Mouse (Mus musculus) megakaryocyte, embryonic 14.5 days (primary cell): Measurements from ENCODE around the gene B4galnt4.

Source experiments
- FLI1 ChIP-seq: IDR thresholded peaks from 2 replicates; pipeline ENCODE4 v1.6.1; 2012; ENCODE audit warnings: low read length, inconsistent platforms, mixed read lengths
- GATA1 ChIP-seq: IDR thresholded peaks from 3 replicates; pipeline ENCODE4 v1.6.1; 2012; ENCODE audit warnings: mixed read lengths, low read length, inconsistent platforms, borderline replicate concordance

GRCm38 (mm10) chr7:141041661-141042060, 19.2 kb upstream of the B4galnt4 start:
- TF ChIP-seq GATA1 (no peak), FLI1 (no peak)
